In the genomic region with DNA sequence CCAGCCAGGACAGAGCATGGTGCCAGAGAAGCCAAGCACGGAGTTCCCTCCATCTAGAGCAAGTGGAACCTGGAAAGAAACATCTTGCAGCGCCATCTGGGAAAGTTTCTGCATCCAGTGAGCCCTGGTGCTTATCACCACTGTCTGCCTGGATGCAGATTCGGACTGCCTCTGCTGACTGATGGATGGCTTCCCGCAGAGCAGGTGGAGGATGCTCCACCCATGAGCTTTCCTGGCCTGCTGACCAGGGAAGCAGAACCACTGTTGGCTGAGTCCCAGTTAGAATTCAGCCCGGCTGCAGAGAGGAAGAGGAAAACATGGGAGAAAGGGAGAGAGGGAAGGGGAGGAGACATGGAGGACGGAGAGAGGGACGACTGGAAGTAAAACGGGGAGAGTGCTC, we compare ENCODE assay signal across 17 mouse cellular contexts. TPM values are rescaled to one million over a fixed set of nuclear protein-coding genes. Genes with fewer than 3 reads are reported as not detected.
DNase-seq lines count a peak whose midpoint lies in the region; ATAC-seq lines count a peak whose summit lies in the region.
"Had no signal": no experiment of that assay in that cellular context is flagged by ENCODE, and none has a peak within 500 bp of the region (broad histone marks: within the 10 kb centered on the region; RNA-seq: fewer than 3 reads in every experiment).

No protein-coding gene starts in this region.

- no peaks in the 10 kb centered on the region for H3K36me3 ChIP-seq in kidney, embryonic 15.5 days
- no peaks in the 10 kb centered on the region for H3K36me3 ChIP-seq in macrophage (ENCODE audit: inconsistent target)
- H3K36me3 ChIP-seq: heart, embryonic 15.5 days; liver, embryonic 15.5 days had no signal

- H3K4me1 ChIP-seq in kidney, embryonic 15.5 days, result peaks cover 10% of the 10 kb centered on the region
- H3K4me1 ChIP-seq: forebrain, embryonic 13.5 days; heart, embryonic 15.5 days had no signal

- no peak overlapping the region for H3K9ac ChIP-seq in kidney, embryonic 15.5 days
- H3K9ac ChIP-seq: forebrain, embryonic 13.5 days; heart, embryonic 15.5 days; hindbrain, embryonic 14.5 days; liver, embryonic 15.5 days had no signal

- H3K4me2 ChIP-seq in kidney, embryonic 15.5 days, result no peak overlapping the region
- H3K4me2 ChIP-seq: forebrain, embryonic 13.5 days; heart, embryonic 15.5 days; hindbrain, embryonic 14.5 days; liver, embryonic 15.5 days had no signal

- H3K27ac ChIP-seq in kidney, embryonic 15.5 days, result no peak overlapping the region
- H3K27ac ChIP-seq in macrophage, result peak overlapping the region; percentile 98; the same call in 1 of the 2 replicates
- H3K27ac ChIP-seq: forebrain, embryonic 13.5 days; heart, embryonic 15.5 days; hindbrain, embryonic 14.5 days; liver, embryonic 15.5 days had no signal

- peaks cover 17% of the 10 kb centered on the region; the same call in 1 of the 2 replicates for H3K79me2 ChIP-seq in macrophage (ENCODE audit: inconsistent target)

- H3K4me3 ChIP-seq in kidney, embryonic 15.5 days (replicated peaks), result no peak overlapping the region
- no peak overlapping the region for H3K4me3 ChIP-seq in macrophage (ENCODE audit: inconsistent target)
- H3K4me3 ChIP-seq: forebrain, embryonic 13.5 days; heart, embryonic 15.5 days; liver, embryonic 15.5 days had no signal

- no peak for ATAC-seq in kidney, embryonic 15.5 days (replicated peaks; ENCODE audit: low FRiP score)
- ATAC-seq: forebrain, embryonic 13.5 days; intestine, postnatal 0 days; midbrain, embryonic 16.5 days had no signal

- peaks cover 32% of the 10 kb centered on the region for H3K27me3 ChIP-seq in kidney, embryonic 15.5 days

- H3K9me3 ChIP-seq in kidney, embryonic 15.5 days (replicated peaks), result no peaks in the 10 kb centered on the region
- H3K9me3 ChIP-seq: forebrain, embryonic 13.5 days; heart, embryonic 15.5 days; liver, embryonic 15.5 days had no signal

- DNase-seq in kidney, adult 11 months, result peak; percentile 65
- peak; percentile 35 for DNase-seq in urinary bladder, postnatal 14 days (ENCODE audit: low spot score)
- DNase-seq in urinary bladder, adult 18-20 months (ENCODE audit: low spot score in 2 of 2), result no peak
- peak; percentile 51 for DNase-seq in heart, postnatal 4 days
- no peak for DNase-seq in right cerebral cortex, postnatal 14 days
- no peak for DNase-seq in cerebellum, postnatal 36 days
- DNase-seq: layer of hippocampus, adult 9-11 months; thymus, postnatal 4 days had no signal

- WGBS in kidney, embryonic 15.5 days, result 61% methylated on average over 8 of the region's 8 CpGs
- WGBS in macrophage (ENCODE audit: missing documents), result 89% methylated on average over 8 of the region's 8 CpGs

RNA-seq across cellular contexts. Expression of a gene that starts 19.4 kb away (rescaled TPM):
- 250 and 266 TPM in 2 replicates for polyA plus RNA-seq in kidney, embryonic 15.5 days (2015; fragmentation: Nextera tagmentation; extraction: Ambion mirVana)
- total RNA-seq in heart, postnatal 4 days (2021), result 10 to 100 TPM; 78.7 to 82.4 TPM
- 10 to 100 TPM in 17 of 26 experiments, 1 to 10 TPM in 9; 4.1 to 37.4 (median 12.2) TPM for total RNA-seq in macrophage (2018; cell fraction: chromatin; rRNA removed)
- 10 to 100 TPM; 27.5 to 49.4 (median 37.6) TPM for total RNA-seq in macrophage (2018; cell fraction: cytosol; rRNA removed)
- 10 to 100 TPM in 16 of 26 experiments, 1 to 10 TPM in 10; 5.8 to 26.6 (median 11.3) TPM for total RNA-seq in macrophage (2018; cell fraction: nucleus; rRNA removed)
- 30.6 to 41.0 TPM (median 40.7 TPM) in 3 replicates for polyA plus RNA-seq in macrophage (2018)

RNA-seq across cellular contexts. Expression of a gene that starts 19.8 kb away (rescaled TPM):
- polyA plus RNA-seq in kidney, embryonic 15.5 days (2015; fragmentation: Nextera tagmentation; extraction: Ambion mirVana), result 1,138 and 1,220 TPM in 2 replicates
- total RNA-seq in heart, postnatal 4 days (2021), result 1,000 to 10,000 TPM; 2,981 to 3,274 TPM
- 100 to 1,000 TPM in 5 of 26 experiments, 10 to 100 TPM in 21; 43.1 to 125 (median 79.7) TPM for total RNA-seq in macrophage (2018; cell fraction: chromatin; rRNA removed)
- 1,000 to 10,000 TPM in 1 of 26 experiments, 100 to 1,000 TPM in 25; 586 to 1,058 (median 761) TPM for total RNA-seq in macrophage (2018; cell fraction: cytosol; rRNA removed)
- 100 to 1,000 TPM; 140 to 293 (median 184) TPM for total RNA-seq in macrophage (2018; cell fraction: nucleus; rRNA removed)
- 521 to 775 TPM (median 707 TPM) in 3 replicates for polyA plus RNA-seq in macrophage (2018)

RNA-seq across cellular contexts. Expression of a gene that starts 19.9 kb away (rescaled TPM):
- polyA plus RNA-seq in kidney, embryonic 15.5 days (2015; fragmentation: Nextera tagmentation; extraction: Ambion mirVana), result 2.8 and 3.0 TPM in 2 replicates
- not detected for total RNA-seq in heart, postnatal 4 days (2021)
- total RNA-seq in macrophage (2018; cell fraction: chromatin; rRNA removed), result not detected
- total RNA-seq in macrophage (2018; cell fraction: cytosol; rRNA removed), result 1 to 10 TPM in 7 of 26 experiments, under 1 TPM in 15, not detected in 4; 0.18 to 1.7 (median 0.68) TPM
- total RNA-seq in macrophage (2018; cell fraction: nucleus; rRNA removed), result 1 to 10 TPM in 1 of 26 experiments, under 1 TPM in 1, not detected in 24; 0.89 to 1.1 TPM
- polyA plus RNA-seq in macrophage (2018), result 0.76 to 0.96 TPM in 2 of 3 replicates, not detected in the other
- polyA plus RNA-seq: small intestine, adult 2 months had no signal

RNA-seq across cellular contexts. Expression of a gene that starts 40.4 kb away (rescaled TPM):
- 3.0 and 4.0 TPM in 2 replicates for polyA plus RNA-seq in kidney, embryonic 15.5 days (2015; fragmentation: Nextera tagmentation; extraction: Ambion mirVana)
- 1 to 10 TPM; 7.5 to 9.3 TPM for total RNA-seq in heart, postnatal 4 days (2021)
- 1 to 10 TPM in 10 of 26 experiments, not detected in 16; 1.3 to 4.2 (median 2.0) TPM for total RNA-seq in macrophage (2018; cell fraction: chromatin; rRNA removed)
- 1 to 10 TPM in 20 of 26 experiments, under 1 TPM in 6; 0.59 to 5.7 (median 1.9) TPM for total RNA-seq in macrophage (2018; cell fraction: cytosol; rRNA removed)
- total RNA-seq in macrophage (2018; cell fraction: nucleus; rRNA removed), result 1 to 10 TPM in 12 of 26 experiments, under 1 TPM in 1, not detected in 13; 0.91 to 4.9 (median 1.6) TPM
- polyA plus RNA-seq in macrophage (2018), result 0.83 to 3.2 TPM (median 2.1 TPM) in 3 replicates

RNA-seq across cellular contexts. Expression of a gene that starts 48.4 kb away (rescaled TPM):
- 9.6 and 11.5 TPM in 2 replicates for polyA plus RNA-seq in kidney, embryonic 15.5 days (2015; fragmentation: Nextera tagmentation; extraction: Ambion mirVana)
- 1 to 10 TPM; 8.4 to 9.7 TPM for total RNA-seq in heart, postnatal 4 days (2021)
- 1,000 to 10,000 TPM in 1 of 26 experiments, 100 to 1,000 TPM in 20, 10 to 100 TPM in 5; 46.2 to 1,418 (median 239) TPM for total RNA-seq in macrophage (2018; cell fraction: chromatin; rRNA removed)
- total RNA-seq in macrophage (2018; cell fraction: cytosol; rRNA removed), result 100 to 1,000 TPM in 24 of 26 experiments, 10 to 100 TPM in 2; 97.5 to 257 (median 185) TPM
- 1,000 to 10,000 TPM in 1 of 26 experiments, 100 to 1,000 TPM in 19, 10 to 100 TPM in 6; 76.1 to 1,152 (median 159) TPM for total RNA-seq in macrophage (2018; cell fraction: nucleus; rRNA removed)
- 116 to 212 TPM (median 193 TPM) in 3 replicates for polyA plus RNA-seq in macrophage (2018)

Comparison
In these comparisons a context has a peak if more than half of its experiments do, and no peak if none do; other contexts are left out.
1. DNase-seq: peak in kidney, adult 11 months (single experiment), urinary bladder, postnatal 14 days (single experiment) and heart, postnatal 4 days (single experiment); none in urinary bladder, adult 18-20 months (0 of 2), right cerebral cortex, postnatal 14 days (single experiment) and cerebellum, postnatal 36 days (0 of 2).